Mouse (Mus musculus) NIH3T3 (cell line): ENCODE results near the gene Snx6.
"Not testable (repeated sequence)": the region's sequence is repeated elsewhere in the genome, so short reads cannot be mapped to it uniquely, and the experiment has no call there.

Experiments
- DNase-seq: peaks from one replicate; pipeline ENCODE4 v3.0.0-alpha.2; 2012; ENCODE audit warnings: low read depth

Snx6 gene

DNA sequence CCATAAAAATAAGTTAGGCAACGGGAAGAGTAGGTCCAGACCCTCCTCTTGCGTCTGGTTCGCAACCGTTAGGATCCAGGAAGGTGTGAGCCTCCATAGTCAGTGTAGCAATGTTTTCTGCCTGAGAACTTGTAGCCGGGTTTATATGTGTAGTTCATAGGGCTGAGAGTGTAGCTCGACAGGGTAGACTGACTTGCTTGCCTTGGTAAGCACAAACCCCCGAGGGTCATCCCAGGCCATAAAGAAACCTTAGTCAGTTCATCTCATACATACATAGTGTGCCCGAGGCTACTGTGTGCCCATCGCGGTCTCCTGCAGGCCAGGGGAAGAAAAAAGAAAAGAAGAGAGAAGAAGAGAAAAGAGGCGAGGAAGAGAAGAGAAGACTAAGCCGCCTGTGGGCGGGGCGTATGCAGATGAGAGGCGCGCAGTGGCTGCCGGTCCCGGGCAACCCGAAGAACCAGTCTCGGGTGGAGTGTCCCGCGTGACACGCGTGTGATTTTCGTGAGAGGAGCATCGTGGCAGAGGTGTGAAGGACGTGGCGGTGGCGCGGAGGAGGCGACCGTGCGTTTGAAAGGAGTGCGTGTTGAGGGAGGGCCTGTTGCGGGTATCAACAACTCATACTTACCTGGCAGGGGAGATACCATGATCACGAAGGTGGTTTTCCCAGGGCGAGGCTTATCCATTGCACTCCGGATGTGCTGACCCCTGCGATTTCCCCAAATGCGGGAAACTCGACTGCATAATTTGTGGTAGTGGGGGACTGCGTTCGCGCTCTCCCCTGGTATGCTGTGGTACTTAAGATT is 85.6 kb downstream of the Snx6 start:
- DNase-seq, result not testable (repeated sequence)

DNA sequence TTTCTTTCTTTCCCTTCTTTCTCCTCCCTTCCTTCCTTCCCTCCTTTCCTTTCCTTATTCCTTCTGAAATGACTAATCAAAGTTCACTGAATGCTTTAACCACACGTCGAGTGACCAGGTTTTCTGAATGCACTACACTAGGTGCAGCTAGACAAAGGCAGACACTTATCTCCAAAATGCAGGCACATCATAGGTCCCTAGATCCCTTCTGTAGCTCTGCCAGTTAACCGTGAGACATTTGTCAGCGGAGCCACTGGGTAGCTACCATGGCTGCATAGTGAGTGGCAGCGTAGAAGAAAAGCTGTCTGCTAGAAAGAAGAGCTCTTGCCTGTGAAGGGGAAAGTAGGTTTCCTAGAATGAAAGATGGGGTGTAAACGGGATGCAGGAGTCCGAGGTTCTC is 96.1 kb downstream of the Snx6 start:
- no peak for DNase-seq

- DNase-seq, result peak; percentile 60
Measured at GRCm38 (mm10) chr12:54697791-54698250, 97.7 kb downstream of the Snx6 start.

DNA sequence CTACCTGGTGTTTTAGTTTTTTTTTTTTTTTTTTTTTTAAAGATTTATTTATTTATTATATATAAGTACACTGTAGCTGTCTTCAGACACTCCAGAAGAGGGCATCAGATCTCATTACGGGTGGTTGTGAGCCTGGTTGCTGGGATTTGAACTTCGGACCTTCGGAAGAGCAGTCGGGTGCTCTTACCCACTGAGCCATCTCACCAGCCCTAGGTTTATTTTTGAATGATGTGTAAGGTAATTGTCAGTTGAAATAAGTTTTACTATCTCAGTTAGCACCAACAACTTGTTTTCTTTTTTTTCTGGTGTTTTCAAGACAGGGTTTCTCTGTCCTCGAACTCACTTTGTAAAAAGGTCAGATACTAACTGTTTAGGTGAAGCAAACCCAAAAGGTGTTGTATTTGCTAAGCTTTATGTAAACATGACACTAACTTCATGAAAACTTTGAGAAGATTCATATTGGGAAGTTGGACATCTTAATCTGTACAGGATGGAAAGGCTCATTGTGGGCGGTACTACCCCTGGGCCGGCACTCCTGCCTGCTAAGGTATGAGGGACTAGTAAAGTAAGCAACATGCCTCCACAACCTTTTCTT is 98.4 kb downstream of the Snx6 start:
- DNase-seq, result peak; percentile 85
